Mouse (Mus musculus) heart, adult 8-10 months (tissue): Measurements from ENCODE around the gene Kcnma1. TPM values are rescaled to one million over a fixed set of nuclear protein-coding genes. Genes with fewer than 3 reads are reported as not detected.
A peak's percentile ranks its signal among the peaks of the same experiment; 100 is the strongest.

Experiments
- DNase-seq: peaks from one replicate; pipeline ENCODE4 v3.0.0; 2022; ENCODE audit warnings: low spot score
- total RNA-seq, 4 experiments: library from RNA; stranded (reverse); gene quantifications; 2 replicates each; pipeline ENCODE4 v1.2.4; 2022

The Kcnma1 gene
- total RNA-seq, 4 experiments from 2014 or later = 0.63 to 1.4 (median 0.88) TPM

DNA sequence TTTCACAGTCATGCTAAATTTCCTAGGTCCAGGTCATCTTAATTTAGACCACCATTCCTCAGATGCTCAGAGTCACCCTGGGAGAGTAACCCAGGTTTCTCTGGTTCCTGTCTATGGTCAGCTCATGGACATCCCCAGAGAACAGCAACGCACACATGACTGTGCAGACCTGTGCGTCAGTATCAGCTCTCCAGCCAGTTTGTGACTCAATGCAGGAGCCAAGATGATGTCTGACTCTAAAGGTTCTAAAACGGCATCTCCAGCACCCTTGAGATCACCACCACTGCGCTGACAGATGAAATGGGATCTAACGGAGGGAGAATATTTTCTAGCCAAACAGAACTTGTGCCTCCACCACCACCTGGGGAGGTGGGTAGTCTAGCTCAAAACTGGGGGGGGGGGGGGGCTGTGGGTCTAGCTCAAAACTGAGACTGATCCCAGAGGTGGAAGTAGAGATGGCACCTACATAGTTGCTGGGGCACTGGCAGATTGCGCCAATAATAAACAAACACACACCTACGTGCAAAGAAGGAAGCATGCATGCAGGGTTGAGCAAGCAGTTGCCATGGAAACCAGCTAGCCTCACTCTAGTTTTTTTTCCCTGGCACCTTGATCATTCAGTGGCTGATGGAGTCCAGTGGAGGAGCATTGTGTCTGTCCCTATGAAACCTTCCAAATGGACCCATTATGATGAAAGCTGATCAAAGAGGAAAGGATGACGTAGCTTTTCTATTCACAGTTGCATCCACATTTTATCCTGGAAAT lies 231.3 kb downstream of the Kcnma1 start:
- DNase-seq = no peak

DNA sequence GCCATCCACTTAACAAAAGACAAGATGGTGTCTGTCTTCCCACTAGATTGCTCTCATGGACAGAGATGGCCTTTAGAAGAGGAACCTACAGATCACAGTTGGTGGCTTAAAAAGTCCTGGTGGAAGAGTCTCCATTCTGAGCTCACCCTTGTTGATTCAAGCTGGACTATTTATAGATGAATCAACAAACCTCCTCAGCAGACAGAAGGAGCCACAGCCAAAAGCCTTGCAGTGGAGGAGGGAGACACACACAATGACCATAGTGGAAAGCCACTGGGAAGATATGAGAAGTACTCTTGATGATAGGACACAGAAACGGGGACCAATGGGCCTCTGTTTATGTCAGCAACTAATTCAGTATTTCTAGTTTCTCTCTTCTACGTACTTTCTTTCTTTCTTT lies 239.7 kb downstream of the Kcnma1 start:
- no peak for DNase-seq

- no peak for DNase-seq
Observed at GRCm38 (mm10) chr14:23772685-23773084, 241.6 kb downstream of the Kcnma1 start.

DNA sequence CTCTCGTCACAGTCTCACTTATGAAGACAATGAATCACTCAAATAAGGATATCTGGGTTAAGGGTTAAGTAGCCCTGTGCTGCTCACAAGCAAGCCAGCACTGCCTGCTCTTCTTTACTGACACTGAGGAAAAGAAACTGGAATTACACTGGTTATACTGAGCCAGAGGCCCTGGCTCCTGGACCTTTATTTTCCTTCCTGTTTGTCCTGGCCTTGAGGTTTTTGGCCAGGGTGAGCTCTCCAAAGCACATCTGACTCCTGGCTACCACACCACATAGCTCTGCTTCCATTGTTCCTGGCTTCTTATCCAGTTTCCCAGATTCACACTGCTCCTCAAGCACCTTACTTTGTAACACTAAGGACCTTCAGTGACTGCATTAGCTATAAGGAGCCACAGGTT lies 242.5 kb downstream of the Kcnma1 start:
- DNase-seq = peak; percentile 7

GRCm38 (mm10) chr14:23762471-23762870 lies 251.8 kb downstream of the Kcnma1 start:
- no peak for DNase-seq

- DNase-seq = no peak
Observed at GRCm38 (mm10) chr14:23759626-23760025, 254.7 kb downstream of the Kcnma1 start.

- no peak for DNase-seq
Observed at GRCm38 (mm10) chr14:23758421-23758820, 255.9 kb downstream of the Kcnma1 start.

GRCm38 (mm10) chr14:23748011-23748410 lies 266.3 kb downstream of the Kcnma1 start:
- no peak for DNase-seq

- no peak for DNase-seq
Observed at GRCm38 (mm10) chr14:23746976-23747375, 267.3 kb downstream of the Kcnma1 start.

- no peak for DNase-seq
Observed at GRCm38 (mm10) chr14:23741531-23741930, 272.8 kb downstream of the Kcnma1 start.

- no peak for DNase-seq
Observed at GRCm38 (mm10) chr14:23734200-23734599, 280.1 kb downstream of the Kcnma1 start.

DNA sequence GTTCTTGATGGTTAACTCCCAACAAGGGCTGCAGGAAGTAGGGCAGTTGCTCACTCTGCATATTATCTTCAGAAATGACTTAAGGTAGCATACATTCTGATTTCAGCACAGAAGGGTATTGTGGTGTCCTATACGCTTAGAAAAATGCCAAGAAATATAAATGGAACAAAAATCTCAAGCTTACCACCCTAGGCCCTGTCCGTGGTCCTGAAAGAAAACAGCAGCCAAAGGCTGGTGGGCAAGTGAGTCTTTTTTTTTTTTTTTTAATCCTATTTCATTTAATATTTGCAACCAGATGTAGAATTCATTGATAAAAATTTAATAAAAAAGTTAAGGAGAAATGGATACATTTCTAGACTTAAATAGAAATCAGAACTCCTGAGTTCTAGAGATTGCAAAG lies 284.9 kb downstream of the Kcnma1 start:
- no peak for DNase-seq

DNA sequence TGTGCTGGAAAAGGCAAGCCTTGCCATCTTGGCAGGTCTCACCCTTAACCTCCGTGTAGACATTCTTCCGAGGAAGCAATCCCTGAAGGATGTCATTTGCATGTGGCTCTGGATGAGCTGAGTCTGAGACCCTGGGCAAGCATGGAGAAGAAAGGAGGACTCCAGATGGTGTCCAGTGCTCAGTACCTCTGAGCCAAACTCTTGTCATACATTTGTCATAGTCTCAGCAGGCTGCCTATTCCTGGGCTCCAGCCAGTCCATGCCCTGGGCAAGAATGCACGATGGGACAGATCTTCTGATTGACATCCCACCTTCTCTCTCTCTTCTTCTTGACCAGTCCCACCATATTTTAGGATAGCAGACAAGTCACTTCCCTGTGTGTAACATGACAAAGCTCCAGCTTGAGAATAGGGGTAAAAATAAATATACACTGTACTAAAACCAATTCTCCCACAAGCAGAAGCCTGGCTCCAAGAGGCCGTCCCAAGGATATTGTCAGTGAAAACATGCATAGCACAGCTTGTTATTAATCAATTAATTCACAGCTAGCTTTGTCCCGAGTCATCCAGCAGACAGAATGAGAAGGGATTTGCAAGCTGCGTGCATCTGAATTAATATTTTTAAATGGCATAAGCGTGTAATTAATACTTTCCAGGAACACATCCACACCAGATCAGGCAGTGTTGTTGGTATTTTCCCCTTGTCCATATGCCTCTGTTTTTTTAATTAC lies 290.4 kb downstream of the Kcnma1 start:
- DNase-seq = no peak

DNA sequence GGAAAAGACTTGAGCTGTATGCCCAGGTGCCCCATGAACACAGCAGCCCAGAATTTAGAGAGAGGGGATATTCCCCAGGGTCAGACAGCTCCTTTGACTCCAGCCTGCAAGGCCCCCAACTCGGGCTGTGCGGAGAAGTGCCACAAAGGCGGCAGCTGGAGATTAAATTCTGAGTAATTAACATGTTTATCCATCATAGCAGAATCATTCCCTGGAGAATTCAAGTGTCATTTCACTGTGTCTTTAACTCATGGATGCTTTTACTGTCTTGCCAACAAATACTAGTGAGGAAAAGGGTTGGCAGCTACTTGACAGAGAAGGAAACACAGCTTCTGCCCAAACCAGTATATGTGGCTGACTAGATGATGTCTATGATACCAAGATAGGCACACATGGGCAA lies 295.0 kb downstream of the Kcnma1 start:
- no peak for DNase-seq

- DNase-seq = no peak
Observed at GRCm38 (mm10) chr14:23718667-23719066, 295.6 kb downstream of the Kcnma1 start.

DNA sequence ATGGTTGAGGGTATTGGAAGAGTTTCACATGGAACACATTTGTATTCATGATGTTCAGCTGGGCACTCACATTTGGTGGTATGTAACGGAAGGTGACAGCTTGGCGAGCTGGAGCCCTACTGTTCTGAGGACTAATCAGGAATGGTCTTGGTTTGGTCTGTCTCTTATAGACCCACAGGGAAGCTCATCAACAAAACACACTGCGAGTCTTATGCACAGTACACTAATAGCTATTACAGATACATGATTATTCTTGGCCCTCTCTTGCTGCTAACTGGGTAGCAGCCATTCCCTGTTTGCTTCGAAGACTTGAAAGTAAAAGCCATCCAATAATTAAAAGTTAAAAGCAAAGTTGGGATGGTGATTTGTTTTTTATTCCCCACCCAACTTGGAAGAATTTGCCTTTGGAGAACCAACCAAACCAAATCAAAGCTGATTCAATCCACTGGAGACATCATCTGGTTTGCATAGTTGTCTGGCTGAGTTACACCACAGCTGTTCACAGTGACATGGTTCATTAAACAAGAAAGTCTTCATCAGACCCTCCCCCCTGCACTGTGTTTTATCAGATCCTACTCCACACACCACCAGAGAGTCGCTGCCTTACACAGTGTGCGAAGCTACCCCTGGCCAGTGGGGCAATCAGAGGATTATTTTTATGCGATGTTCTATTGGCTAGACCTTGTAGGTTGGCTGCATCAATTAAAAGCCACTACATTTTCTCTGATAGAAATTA lies 299.7 kb downstream of the Kcnma1 start:
- DNase-seq = no peak

DNA sequence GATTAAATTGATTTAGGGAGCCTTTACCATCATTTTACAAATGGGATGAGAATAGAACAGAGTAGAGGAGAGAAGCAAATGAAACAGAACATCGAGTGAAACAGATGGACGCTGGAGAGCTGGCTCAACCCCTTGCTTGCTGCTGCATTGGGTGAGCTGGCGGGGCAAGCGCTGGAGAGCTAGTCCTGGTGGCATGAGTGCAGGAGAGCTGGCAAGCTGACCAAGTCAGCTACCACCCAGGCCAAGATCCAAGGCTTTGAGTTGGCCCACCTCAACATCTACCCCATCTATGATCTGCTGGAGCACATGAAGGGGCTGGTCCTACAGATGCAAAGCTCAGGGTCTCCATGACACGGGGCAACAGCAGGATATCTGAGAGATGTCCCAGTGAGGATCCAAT lies 301.4 kb downstream of the Kcnma1 start:
- no peak for DNase-seq

- no peak for DNase-seq
Observed at GRCm38 (mm10) chr14:23710954-23711353, 303.3 kb downstream of the Kcnma1 start.

DNA sequence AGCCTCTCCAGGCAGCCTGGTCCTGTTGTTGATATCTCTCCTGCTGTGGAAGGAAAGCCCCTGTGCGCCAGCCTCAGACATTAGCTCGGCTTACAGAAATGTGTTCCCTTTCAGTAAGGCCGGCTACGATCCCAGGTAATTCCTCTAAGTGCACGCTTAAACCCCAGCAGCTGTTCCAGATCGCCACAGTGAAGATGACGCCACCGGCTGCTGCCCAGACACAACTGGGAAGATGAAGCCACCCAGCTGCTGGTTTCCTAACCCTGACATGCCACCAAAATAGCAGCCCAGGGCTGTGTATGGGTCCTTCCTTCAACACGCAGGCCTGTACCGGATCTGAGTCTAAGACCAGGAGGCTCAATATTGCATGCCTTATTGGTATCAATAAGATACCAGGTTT lies 307.5 kb downstream of the Kcnma1 start:
- no peak for DNase-seq

- DNase-seq = no peak
Observed at GRCm38 (mm10) chr14:23705647-23706046, 308.6 kb downstream of the Kcnma1 start.

GRCm38 (mm10) chr14:23704303-23704702 lies 310.0 kb downstream of the Kcnma1 start:
- DNase-seq = no peak

DNA sequence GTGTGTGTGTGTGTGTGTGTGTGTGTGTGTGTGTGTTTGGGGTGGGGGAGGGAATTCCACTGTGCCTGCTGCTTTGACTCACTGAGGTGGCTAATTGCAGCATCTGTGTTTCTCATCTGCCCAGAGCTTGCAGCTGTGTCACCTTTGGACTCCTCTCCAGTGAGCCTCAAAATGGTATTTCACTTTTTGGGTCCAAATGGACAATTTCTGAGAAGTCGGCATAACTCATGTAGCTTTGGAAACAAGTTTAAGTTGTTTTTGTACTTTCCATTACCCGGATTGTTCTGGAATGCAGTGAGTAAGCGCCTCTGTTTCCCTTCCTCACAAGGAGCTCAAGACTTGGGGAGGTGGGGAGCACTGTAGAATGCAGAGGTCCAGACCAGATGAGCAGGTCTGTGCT lies 317.9 kb downstream of the Kcnma1 start:
- no peak for DNase-seq

DNA sequence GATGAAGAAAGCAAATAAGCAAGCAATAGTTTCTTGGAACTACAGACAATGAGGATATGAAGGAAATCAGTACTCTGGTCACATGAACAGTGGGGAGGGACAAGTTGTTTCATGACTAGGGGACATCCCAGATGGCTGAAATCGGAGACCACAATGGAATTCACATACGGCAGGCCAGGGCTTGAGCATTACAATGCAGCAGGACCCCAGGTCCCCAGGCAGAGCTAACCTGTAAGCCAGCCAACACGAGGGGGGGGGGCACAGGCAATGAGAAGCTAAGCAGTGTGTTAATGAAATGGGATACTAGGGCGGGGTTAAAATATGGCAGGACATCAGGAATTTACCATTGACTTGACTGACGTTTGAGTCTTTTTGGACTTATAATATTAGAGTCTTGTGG lies 324.6 kb downstream of the Kcnma1 start:
- DNase-seq = no peak
